Mouse (Mus musculus) hindbrain, embryonic 12.5 days (tissue): ENCODE data around the gene Col4a3bp. TPM values are rescaled to one million over a fixed set of nuclear protein-coding genes. Genes with fewer than 3 reads are reported as not detected.

Experiments used
- ATAC-seq: fragments of 200-750 bp; cut with Nextera tagmentation; 2 replicates; pipeline ENCODE4 v1.8.0; 2017; ENCODE audit warnings: moderate TSS enrichment; ENCODE audit not compliant: low FRiP score
- H3K27ac ChIP-seq: fragments of 300-500 bp; sonication (generic); 2 replicates; pipeline ENCODE4 v1.5.1; 2016; ENCODE audit warnings: mild to moderate bottlenecking
- H3K27me3 ChIP-seq: fragments of 300-500 bp; sonication (generic); 2 replicates; pipeline ENCODE4 v1.6.1; 2016; ENCODE audit warnings: mild to moderate bottlenecking
- H3K36me3 ChIP-seq: fragments of 300-500 bp; sonication (generic); 2 replicates; pipeline ENCODE4 v1.6.1; 2016; ENCODE audit warnings: mild to moderate bottlenecking
- H3K4me1 ChIP-seq: fragments of 300-500 bp; sonication (generic); 2 replicates; pipeline ENCODE4 v1.6.1; 2016
- H3K4me2 ChIP-seq: fragments of 300-500 bp; sonication (generic); replicated peaks from 2 replicates; pipeline ENCODE4 v1.6.1; 2016; ENCODE audit warnings: mild to moderate bottlenecking
- H3K4me3 ChIP-seq: fragments of 300-500 bp; sonication (generic); 2 replicates; pipeline ENCODE4 v1.5.1; 2016; ENCODE audit warnings: mild to moderate bottlenecking
- H3K9ac ChIP-seq: fragments of 300-500 bp; sonication (generic); 2 replicates; pipeline ENCODE4 v1.6.1; 2016; ENCODE audit warnings: mild to moderate bottlenecking, moderate library complexity
- H3K9me3 ChIP-seq: fragments of 300-500 bp; sonication (generic); replicated peaks from 2 replicates; pipeline ENCODE4 v1.6.1; 2016; ENCODE audit warnings: mild to moderate bottlenecking
- WGBS: fragments of 180-500 bp; shearing (Covaris S2); methylation state at CpG from one replicate; pipeline ENCODE4 v1.1.7; 2016; 5-methylcytosine and 5-hydroxymethylcytosine counted together
- polyA plus RNA-seq: library from polyadenylated mRNA; unstranded; fragments of >200 nt; fragmentation: Nextera tagmentation; extraction: Ambion mirVana; gene quantifications from 2 replicates; pipeline ENCODE4 v1.2.1, GENCODE M21; 2016

Gene Col4a3bp
- 10.1 and 10.6 TPM in 2 replicates for polyA plus RNA-seq

- Histone ChIP-seq H3K4me1 (peaks cover 7% of the 10 kb centered on the region; the same call in 1 of the 2 replicates), H3K36me3 (no peaks in the 10 kb centered on the region), H3K4me3 (peak within 1 kb of the TSS; percentile 90), H3K27me3 (no peaks in the 10 kb centered on the region), H3K4me2 (peak within 1 kb of the TSS; percentile 79), H3K27ac (peak within 1 kb of the TSS; percentile 97), H3K9ac (peak within 1 kb of the TSS; percentile 90), H3K9me3 (no peaks in the 10 kb centered on the region)
- under 1% methylated on average over 49 of the region's 50 CpGs for WGBS
- peak; percentile 99 for ATAC-seq
Measured at GRCm38 (mm10) chr13:96542081-96542889, at the start of gene Col4a3bp, which contains the start of gene Polk. TSS of gene Col4a3bp (plus strand) at chr13:96542618. TSS of gene Polk (minus strand) at chr13:96542579.

- Histone ChIP-seq H3K9ac (no peak overlapping the region), H3K27me3 (no peaks in the 10 kb centered on the region), H3K4me2 (no peak overlapping the region), H3K4me1 (no peaks in the 10 kb centered on the region), H3K4me3 (no peak overlapping the region), H3K27ac (no peak overlapping the region), H3K9me3 (no peaks in the 10 kb centered on the region), H3K36me3 (no peaks in the 10 kb centered on the region)
- ATAC-seq = no peak
- WGBS = 93% methylated on average over 8 of the region's 8 CpGs
Measured at GRCm38 (mm10) chr13:96496630-96497029, 45.8 kb upstream of the Col4a3bp start.

- H3K27ac ChIP-seq = no peak overlapping the region
- H3K36me3 ChIP-seq = no peaks in the 10 kb centered on the region
- no peak for ATAC-seq
Measured at GRCm38 (mm10) chr13:96499891-96500290, 42.5 kb upstream of the Col4a3bp start.

GRCm38 (mm10) chr13:96505661-96506060, 36.8 kb upstream of the Col4a3bp start:
- no peak overlapping the region for H3K4me3 ChIP-seq
- no peak overlapping the region for H3K4me2 ChIP-seq
- no peak for ATAC-seq
- no peak overlapping the region for H3K9ac ChIP-seq
- H3K36me3 ChIP-seq = no peaks in the 10 kb centered on the region
- H3K27ac ChIP-seq = no peak overlapping the region
- no peaks in the 10 kb centered on the region for H3K9me3 ChIP-seq
- 83% methylated on average over 4 of the region's 4 CpGs for WGBS
- no peaks in the 10 kb centered on the region for H3K4me1 ChIP-seq
- H3K27me3 ChIP-seq = no peaks in the 10 kb centered on the region

More at GRCm38 (mm10) chr13:96499891-96500290, 42.5 kb upstream of the Col4a3bp start:
- Histone ChIP-seq H3K4me2 (no peak overlapping the region), H3K4me1 (no peaks in the 10 kb centered on the region), H3K9ac (no peak overlapping the region), H3K27me3 (no peaks in the 10 kb centered on the region), H3K4me3 (no peak overlapping the region), H3K9me3 (no peaks in the 10 kb centered on the region)
- 76% methylated on average over 2 of the region's 2 CpGs for WGBS

- H3K27ac ChIP-seq = no peak overlapping the region
- no peak overlapping the region for H3K9ac ChIP-seq
- no peak for ATAC-seq
- H3K36me3 ChIP-seq = no peaks in the 10 kb centered on the region
- no peak overlapping the region for H3K4me2 ChIP-seq
- no peaks in the 10 kb centered on the region for H3K27me3 ChIP-seq
- WGBS = 89% methylated on average over 6 of the region's 6 CpGs
- H3K9me3 ChIP-seq = no peaks in the 10 kb centered on the region
- no peak overlapping the region for H3K4me3 ChIP-seq
- H3K4me1 ChIP-seq = no peaks in the 10 kb centered on the region
Measured at GRCm38 (mm10) chr13:96506313-96506712, 36.1 kb upstream of the Col4a3bp start.

GRCm38 (mm10) chr13:96507541-96507940, 34.9 kb upstream of the Col4a3bp start:
- Histone ChIP-seq H3K9ac (no peak overlapping the region), H3K4me1 (no peaks in the 10 kb centered on the region), H3K36me3 (no peaks in the 10 kb centered on the region), H3K4me3 (no peak overlapping the region), H3K9me3 (no peaks in the 10 kb centered on the region), H3K4me2 (no peak overlapping the region), H3K27me3 (no peaks in the 10 kb centered on the region), H3K27ac (no peak overlapping the region)
- 93% methylated on average over 4 of the region's 4 CpGs for WGBS
- no peak for ATAC-seq

GRCm38 (mm10) chr13:96510635-96511034, 31.8 kb upstream of the Col4a3bp start:
- Histone ChIP-seq H3K27me3 (no peaks in the 10 kb centered on the region), H3K36me3 (no peaks in the 10 kb centered on the region), H3K27ac (no peak overlapping the region), H3K4me2 (no peak overlapping the region), H3K9me3 (no peaks in the 10 kb centered on the region), H3K4me3 (no peak overlapping the region), H3K4me1 (no peaks in the 10 kb centered on the region), H3K9ac (no peak overlapping the region)
- ATAC-seq = no peak
- WGBS = 88% methylated on average over 13 of the region's 13 CpGs

- H3K27me3 ChIP-seq = no peaks in the 10 kb centered on the region
- no peak for ATAC-seq
- no peaks in the 10 kb centered on the region for H3K9me3 ChIP-seq
- no peaks in the 10 kb centered on the region for H3K36me3 ChIP-seq
- WGBS = 86% methylated on average over 1 of the region's 1 CpGs
- no peak overlapping the region for H3K27ac ChIP-seq
- H3K4me1 ChIP-seq = no peaks in the 10 kb centered on the region
- H3K4me3 ChIP-seq = no peak overlapping the region
- no peak overlapping the region for H3K4me2 ChIP-seq
- H3K9ac ChIP-seq = no peak overlapping the region
Measured at GRCm38 (mm10) chr13:96511262-96511661, 31.2 kb upstream of the Col4a3bp start.

GRCm38 (mm10) chr13:96511893-96512292, 30.5 kb upstream of the Col4a3bp start:
- 77% methylated on average over 5 of the region's 5 CpGs for WGBS

GRCm38 (mm10) chr13:96514154-96514942, 28.1 kb upstream of the Col4a3bp start:
- Histone ChIP-seq H3K4me2 (no peak overlapping the region), H3K4me1 (no peaks in the 10 kb centered on the region), H3K9me3 (no peaks in the 10 kb centered on the region), H3K27me3 (no peaks in the 10 kb centered on the region), H3K27ac (no peak overlapping the region), H3K36me3 (no peaks in the 10 kb centered on the region), H3K9ac (no peak overlapping the region), H3K4me3 (no peak overlapping the region)
- 93% methylated on average over 5 of the region's 5 CpGs for WGBS
- no peak for ATAC-seq

More at GRCm38 (mm10) chr13:96511893-96512292, 30.5 kb upstream of the Col4a3bp start:
- no peaks in the 10 kb centered on the region for H3K4me1 ChIP-seq
- no peak overlapping the region for H3K4me3 ChIP-seq
- H3K9ac ChIP-seq = no peak overlapping the region
- no peak overlapping the region for H3K27ac ChIP-seq
- no peak overlapping the region for H3K4me2 ChIP-seq
- H3K9me3 ChIP-seq = no peaks in the 10 kb centered on the region
- H3K36me3 ChIP-seq = no peaks in the 10 kb centered on the region
- no peaks in the 10 kb centered on the region for H3K27me3 ChIP-seq
- ATAC-seq = no peak

- no peaks in the 10 kb centered on the region for H3K27me3 ChIP-seq
- H3K27ac ChIP-seq = no peak overlapping the region
- no peak for ATAC-seq
- H3K4me3 ChIP-seq = no peak overlapping the region
- H3K9ac ChIP-seq = no peak overlapping the region
- 96% methylated on average over 9 of the region's 9 CpGs for WGBS
- H3K36me3 ChIP-seq = no peaks in the 10 kb centered on the region
- no peaks in the 10 kb centered on the region for H3K9me3 ChIP-seq
- H3K4me1 ChIP-seq = no peaks in the 10 kb centered on the region
- H3K4me2 ChIP-seq = no peak overlapping the region
Measured at GRCm38 (mm10) chr13:96516249-96516648, 26.2 kb upstream of the Col4a3bp start.

GRCm38 (mm10) chr13:96517335-96517734, 25.1 kb upstream of the Col4a3bp start:
- Histone ChIP-seq H3K36me3 (no peaks in the 10 kb centered on the region), H3K9ac (no peak overlapping the region), H3K4me2 (no peak overlapping the region), H3K4me1 (no peaks in the 10 kb centered on the region), H3K4me3 (no peak overlapping the region), H3K27me3 (no peaks in the 10 kb centered on the region), H3K9me3 (no peaks in the 10 kb centered on the region), H3K27ac (no peak overlapping the region)
- ATAC-seq = no peak
- WGBS = 94% methylated on average over 2 of the region's 2 CpGs
